Mouse (Mus musculus) brain, embryonic 14.5 days (tissue): ENCODE data around the gene Sbk3.

Experiments
- CTCF ChIP-seq: fragments of 200-500 bp; IDR thresholded peaks from 2 replicates; pipeline ENCODE4 v1.5.1; 2012; ENCODE audit warnings: inconsistent platforms, mild to moderate bottlenecking, moderate library complexity, borderline replicate concordance; ENCODE audit not compliant: insufficient read depth, insufficient read length; ENCODE audit errors: extremely low read depth
- POLR2A ChIP-seq: fragments of 200-500 bp; IDR thresholded peaks from 2 replicates; pipeline ENCODE4 v1.6.1; 2012; ENCODE audit warnings: mild to moderate bottlenecking, inconsistent platforms, borderline replicate concordance; ENCODE audit not compliant: poor library complexity, insufficient read depth, insufficient read length, severe bottlenecking; ENCODE audit errors: extremely low read depth

GRCm38 (mm10) chr7:4947855-4948254 is 23.1 kb downstream of the Sbk3 start:
- no peak for TF ChIP-seq CTCF
- TF ChIP-seq POLR2A, result no peak
